Mouse (Mus musculus) ES-E14 (cell line): Measurements from ENCODE around the gene Tmsb4x.

Experiments
- CHD2 ChIP-seq: IDR thresholded peaks from 2 replicates; pipeline ENCODE4 v1.6.1; 2014; ENCODE audit warnings: mild to moderate bottlenecking, low read depth, low read length, inconsistent platforms
- HCFC1 ChIP-seq: IDR thresholded peaks from 2 replicates; pipeline ENCODE4 v1.6.1; 2012; ENCODE audit warnings: low read length, inconsistent platforms, borderline replicate concordance; ENCODE audit not compliant: insufficient read depth
- MAFK ChIP-seq: IDR thresholded peaks from 2 replicates; pipeline ENCODE4 v1.6.1; 2014; ENCODE audit warnings: mild to moderate bottlenecking, low read depth, low read length, inconsistent platforms; ENCODE audit not compliant: insufficient read depth
- ZC3H11A ChIP-seq: IDR thresholded peaks from 2 replicates; pipeline ENCODE4 v1.6.1; 2012; ENCODE audit warnings: low read depth, mild to moderate bottlenecking, inconsistent platforms, low read length, borderline replicate concordance
- ZNF384 ChIP-seq: IDR thresholded peaks from 2 replicates; pipeline ENCODE4 v1.6.1; 2012; ENCODE audit warnings: low read depth, low read length, inconsistent platforms

- no peak for TF ChIP-seq MAFK
- TF ChIP-seq ZNF384 = no peak
- TF ChIP-seq CHD2 = no peak
- TF ChIP-seq HCFC1 = no peak
- TF ChIP-seq ZC3H11A = no peak
Observed at GRCm38 (mm10) chrX:167229819-167230218, 20.7 kb upstream of the Tmsb4x start.
